Mouse (Mus musculus) hindbrain, postnatal 0 days (tissue): ENCODE results near the gene Ube2z. TPM values are rescaled to one million over a fixed set of nuclear protein-coding genes. Genes with fewer than 3 reads are reported as not detected.

ENCODE experiments used
- ATAC-seq: fragments of 200-750 bp; cut with Nextera tagmentation; 2 replicates; pipeline ENCODE4 v1.8.0; 2017; ENCODE audit warnings: mild to moderate bottlenecking, moderate TSS enrichment, moderate library complexity
- DNase-seq: peaks from one replicate; pipeline ENCODE4 v3.0.0-alpha.2; 2015; ENCODE audit warnings: low spot score
- H3K27ac ChIP-seq: fragments of 300-500 bp; sonication (generic); 2 replicates; pipeline ENCODE4 v1.5.1; 2014; ENCODE audit warnings: mild to moderate bottlenecking
- H3K27me3 ChIP-seq: fragments of 300-500 bp; sonication (generic); 2 replicates; pipeline ENCODE4 v1.6.1; 2014; ENCODE audit warnings: low read length, mixed read lengths; ENCODE audit not compliant: insufficient read depth
- H3K36me3 ChIP-seq: fragments of 300-500 bp; sonication (generic); 2 replicates; pipeline ENCODE4 v1.6.1; 2014; ENCODE audit warnings: low read length, mixed read lengths; ENCODE audit not compliant: insufficient read depth
- H3K4me1 ChIP-seq: fragments of 300-500 bp; sonication (generic); 2 replicates; pipeline ENCODE4 v1.6.1; 2014; ENCODE audit warnings: antibody characterized with exemption, low read length, mixed read lengths; ENCODE audit not compliant: insufficient read depth
- H3K4me2 ChIP-seq: fragments of 300-500 bp; sonication (generic); 2 replicates; pipeline ENCODE4 v1.6.1; 2014; ENCODE audit warnings: low read depth, mild to moderate bottlenecking, low read length, moderate library complexity, mixed read lengths
- H3K4me3 ChIP-seq: fragments of 300-500 bp; sonication (generic); 2 replicates; pipeline ENCODE4 v1.5.1; 2014; ENCODE audit warnings: low read length
- H3K9ac ChIP-seq: fragments of 300-500 bp; sonication (generic); replicated peaks from 2 replicates; pipeline ENCODE4 v1.6.1; 2014; ENCODE audit warnings: mild to moderate bottlenecking, low read length, moderate library complexity, mixed read lengths
- H3K9me3 ChIP-seq: fragments of 300-500 bp; sonication (generic); 2 replicates; pipeline ENCODE4 v1.6.1; 2016; ENCODE audit warnings: low read length, mixed read lengths
- CTCF ChIP-seq: IDR thresholded peaks from 2 replicates; pipeline ENCODE4 v1.5.1; 2016; ENCODE audit warnings: antibody characterized with exemption, control low read depth, low read depth
- WGBS: fragments of 180-500 bp; shearing (Covaris S2); extraction: QIAGEN DNeasy Blood & Tissue Kit; methylation state at CpG from one replicate; pipeline ENCODE4 v1.1.7; 2014; 5-methylcytosine and 5-hydroxymethylcytosine counted together
- polyA plus RNA-seq: library from polyadenylated mRNA; unstranded; fragments of >200 nt; fragmentation: Nextera tagmentation; extraction: Ambion mirVana; gene quantifications from 2 replicates; pipeline ENCODE4 v1.2.1, GENCODE M21; 2015
- total RNA-seq: library from RNA; depleted of rRNA; stranded (reverse); fragments of >200 nt; gene quantifications from 2 replicates; pipeline ENCODE4 v1.2.3, GENCODE M21; 2014

Ube2z gene
- total and polyA plus RNA-seq, 2 experiments from 2014 or later = 32.9 to 50.1 TPM

GRCm38 (mm10) chr11:96033264-96033663 lies 31.9 kb downstream of the Ube2z start:
- 96% methylated on average over 3 of the region's 3 CpGs for WGBS
- ATAC-seq = no peak
- H3K9me3 ChIP-seq = no peaks in the 10 kb centered on the region
- H3K36me3 ChIP-seq = no peaks in the 10 kb centered on the region
- H3K4me3 ChIP-seq = no peak overlapping the region
- H3K9ac ChIP-seq = no peak overlapping the region
- TF ChIP-seq CTCF = peak; percentile 40
- DNase-seq = peak; percentile 30
- H3K4me2 ChIP-seq = no peak overlapping the region
- H3K27ac ChIP-seq = no peak overlapping the region
- H3K27me3 ChIP-seq = no peaks in the 10 kb centered on the region
- peaks cover 10% of the 10 kb centered on the region for H3K4me1 ChIP-seq

- DNase-seq (no peak), ATAC-seq (no peak)
- WGBS = 84% methylated on average over 2 of the region's 2 CpGs
- Histone ChIP-seq H3K4me2 (no peak overlapping the region), H3K9ac (no peak overlapping the region), H3K36me3 (no peaks in the 10 kb centered on the region), H3K27me3 (no peaks in the 10 kb centered on the region), H3K27ac (no peak overlapping the region), H3K4me3 (no peak overlapping the region), H3K9me3 (no peaks in the 10 kb centered on the region), H3K4me1 (peaks cover 10% of the 10 kb centered on the region)
- TF ChIP-seq CTCF = peak; percentile 38; the same call in 1 of the 2 replicates
Observed at GRCm38 (mm10) chr11:96031701-96032100, 33.5 kb downstream of the Ube2z start.

DNA sequence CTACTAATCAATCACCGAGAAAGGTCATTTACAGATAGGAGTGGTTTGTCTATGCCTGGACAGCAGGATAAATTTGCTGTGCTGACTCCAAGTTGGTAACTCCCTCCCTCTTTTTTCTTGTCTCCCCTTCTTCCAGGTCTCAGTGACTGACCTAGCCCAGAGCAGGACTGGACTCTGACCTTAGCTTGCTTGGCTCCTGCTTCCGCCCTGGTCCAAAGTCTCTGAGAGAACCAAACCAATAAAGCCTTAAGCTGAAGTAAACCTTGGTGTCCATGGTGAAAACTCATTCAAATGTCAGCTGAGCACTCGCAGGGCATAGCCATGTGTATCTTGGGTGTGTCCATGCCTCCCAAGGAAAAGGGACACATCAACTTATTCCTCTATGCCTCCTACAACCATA lies 34.6 kb downstream of the Ube2z start:
- H3K27me3 ChIP-seq = no peaks in the 10 kb centered on the region
- peaks cover 7% of the 10 kb centered on the region for H3K4me1 ChIP-seq
- H3K9me3 ChIP-seq = no peaks in the 10 kb centered on the region
- no peak overlapping the region for H3K27ac ChIP-seq
- no peak overlapping the region for H3K4me2 ChIP-seq
- WGBS = 84% methylated on average over 3 of the region's 3 CpGs
- no peak overlapping the region for H3K9ac ChIP-seq
- no peak for TF ChIP-seq CTCF
- DNase-seq (no peak), ATAC-seq (no peak)
- no peaks in the 10 kb centered on the region for H3K36me3 ChIP-seq
- H3K4me3 ChIP-seq = no peak overlapping the region

- no peaks in the 10 kb centered on the region for H3K9me3 ChIP-seq
- no peaks in the 10 kb centered on the region for H3K27me3 ChIP-seq
- TF ChIP-seq CTCF = no peak
- H3K27ac ChIP-seq = no peak overlapping the region
- H3K4me3 ChIP-seq = no peak overlapping the region
- no peaks in the 10 kb centered on the region for H3K36me3 ChIP-seq
- ATAC-seq (no peak), DNase-seq (no peak)
- 64% methylated on average over 5 of the region's 5 CpGs for WGBS
- H3K4me2 ChIP-seq = no peak overlapping the region
- H3K4me1 ChIP-seq = no peaks in the 10 kb centered on the region
- no peak overlapping the region for H3K9ac ChIP-seq
Observed at GRCm38 (mm10) chr11:96028130-96028529, 37.1 kb downstream of the Ube2z start.

GRCm38 (mm10) chr11:96020622-96021021 lies 44.6 kb downstream of the Ube2z start:
- no peak for TF ChIP-seq CTCF
- Histone ChIP-seq H3K4me3 (no peak overlapping the region), H3K36me3 (no peaks in the 10 kb centered on the region), H3K4me1 (no peaks in the 10 kb centered on the region), H3K9ac (no peak overlapping the region), H3K27me3 (no peaks in the 10 kb centered on the region), H3K27ac (no peak overlapping the region), H3K4me2 (no peak overlapping the region), H3K9me3 (no peaks in the 10 kb centered on the region)
- ATAC-seq (no peak), DNase-seq (no peak)
- 74% methylated on average over 4 of the region's 4 CpGs for WGBS

GRCm38 (mm10) chr11:96017941-96018351 lies 47.2 kb downstream of the Ube2z start:
- no peak for TF ChIP-seq CTCF
- ATAC-seq (no peak), DNase-seq (no peak)
- WGBS = 16% methylated on average over 9 of the region's 9 CpGs
- H3K9ac ChIP-seq = no peak overlapping the region
- H3K4me3 ChIP-seq = no peak overlapping the region
- no peaks in the 10 kb centered on the region for H3K4me1 ChIP-seq
- no peaks in the 10 kb centered on the region for H3K9me3 ChIP-seq
- no peaks in the 10 kb centered on the region for H3K36me3 ChIP-seq
- H3K27me3 ChIP-seq = no peaks in the 10 kb centered on the region
- H3K4me2 ChIP-seq = no peak overlapping the region
- H3K27ac ChIP-seq = no peak overlapping the region

DNA sequence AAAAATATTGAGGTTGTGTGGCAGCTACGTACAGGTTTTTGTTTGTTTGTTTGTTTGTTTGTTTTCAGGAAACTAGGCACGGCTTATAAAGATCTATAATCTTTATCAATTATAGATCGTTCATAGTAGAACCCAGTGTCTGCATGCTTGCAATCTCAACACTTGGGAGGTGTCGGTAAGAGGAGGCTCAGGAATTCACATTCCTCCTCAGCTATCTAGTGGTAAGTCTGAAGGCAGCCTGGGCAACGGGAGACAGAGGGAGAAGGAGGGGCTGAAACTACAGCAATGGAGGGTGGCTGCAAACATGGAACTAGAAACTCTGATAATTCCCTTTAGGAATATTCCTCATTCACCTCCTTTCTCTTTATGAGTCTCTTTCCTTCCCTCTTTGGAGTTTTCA lies 49.8 kb downstream of the Ube2z start:
- ATAC-seq (no peak), DNase-seq (no peak)
- H3K27me3 ChIP-seq = 0 out of 2 replicates have a peak, but pooled peaks cover 3% of the 10 kb centered on the region
- no peak overlapping the region for H3K4me2 ChIP-seq
- no peak for TF ChIP-seq CTCF
- WGBS = 50% methylated on average over 5 of the region's 5 CpGs
- H3K9ac ChIP-seq = no peak overlapping the region
- H3K4me3 ChIP-seq = no peak overlapping the region
- no peaks in the 10 kb centered on the region for H3K9me3 ChIP-seq
- no peak overlapping the region for H3K27ac ChIP-seq
- H3K36me3 ChIP-seq = no peaks in the 10 kb centered on the region
- H3K4me1 ChIP-seq = no peaks in the 10 kb centered on the region
